Mouse (Mus musculus) regulatory T cell (primary cell): ENCODE results near the gene Adamts12.

Experiments used
- in situ Hi-C: fragments of 300-600 bp; cut with MboI, MseI; formaldehyde crosslinking; loops from one replicate; pipeline ENCODE4 v1.15.1; 2025; ENCODE audit warnings: high pct_unique_total_duplicates

Gene Adamts12

DNA sequence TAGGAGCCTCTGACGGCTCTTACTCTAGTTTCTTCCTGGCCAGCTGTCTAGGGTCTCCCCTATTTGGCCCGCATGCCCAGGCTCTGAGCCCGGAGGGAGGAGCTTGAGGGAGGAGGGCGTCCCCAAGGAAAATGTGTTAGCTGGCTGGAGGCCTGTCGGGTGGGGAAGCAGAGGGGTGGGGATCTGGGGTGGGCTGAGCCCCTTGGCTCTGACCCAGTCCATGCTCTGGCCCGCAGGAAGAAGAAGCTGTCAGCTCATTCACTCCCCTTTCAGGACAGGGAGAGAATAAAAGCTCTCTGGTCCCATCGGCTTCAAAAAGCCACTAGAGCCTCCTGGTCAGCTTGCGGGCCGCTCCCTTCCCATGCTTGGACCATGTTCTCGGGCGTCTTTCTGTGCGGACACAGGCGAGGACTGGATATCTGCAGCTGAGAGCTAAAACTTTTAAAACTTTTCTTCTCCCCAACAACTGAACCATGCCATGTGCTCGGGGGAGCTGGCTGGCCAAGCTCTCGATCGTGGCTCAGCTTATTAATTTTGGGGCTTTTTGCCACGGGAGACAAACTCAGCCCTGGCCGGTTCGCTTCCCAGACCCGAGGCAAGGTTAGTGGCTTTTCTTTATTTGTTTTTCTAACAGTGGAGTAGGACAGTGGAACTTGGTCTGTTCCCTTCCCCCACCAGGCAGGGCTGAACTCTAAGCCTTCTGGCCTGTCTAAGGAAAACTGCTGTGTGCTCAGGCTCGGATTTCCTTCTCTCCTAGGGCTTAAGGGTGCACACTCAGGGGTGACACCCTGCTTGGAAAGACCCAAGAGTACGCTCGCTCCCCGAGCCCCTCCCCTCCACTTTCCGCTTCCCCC lies at the start of gene Adamts12:
Gene Adamts12 (plus strand): TSS at position 233 of the 854 bp plus-strand sequence.
- in situ Hi-C loops, result no loop called here

DNA sequence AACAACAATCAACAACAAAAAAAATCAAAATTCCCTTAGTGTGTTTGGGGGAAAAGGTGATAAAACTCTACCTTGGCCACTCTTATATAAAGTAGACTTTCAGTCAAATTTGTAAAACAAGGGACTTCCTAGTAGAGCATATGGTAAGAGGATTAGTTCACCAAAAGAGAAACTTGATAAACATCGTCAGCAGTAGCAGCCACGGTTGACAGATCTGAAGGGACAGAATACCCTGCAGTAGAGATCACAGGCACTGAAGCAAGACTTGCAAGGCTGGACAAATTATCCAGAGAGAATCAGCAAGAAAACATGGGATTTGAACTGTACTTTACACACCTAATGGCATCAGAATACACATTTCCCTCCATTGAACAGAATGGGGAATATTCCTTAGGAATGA lies 49.7 kb upstream of the Adamts12 start:
- in situ Hi-C loops, result no loop called here

DNA sequence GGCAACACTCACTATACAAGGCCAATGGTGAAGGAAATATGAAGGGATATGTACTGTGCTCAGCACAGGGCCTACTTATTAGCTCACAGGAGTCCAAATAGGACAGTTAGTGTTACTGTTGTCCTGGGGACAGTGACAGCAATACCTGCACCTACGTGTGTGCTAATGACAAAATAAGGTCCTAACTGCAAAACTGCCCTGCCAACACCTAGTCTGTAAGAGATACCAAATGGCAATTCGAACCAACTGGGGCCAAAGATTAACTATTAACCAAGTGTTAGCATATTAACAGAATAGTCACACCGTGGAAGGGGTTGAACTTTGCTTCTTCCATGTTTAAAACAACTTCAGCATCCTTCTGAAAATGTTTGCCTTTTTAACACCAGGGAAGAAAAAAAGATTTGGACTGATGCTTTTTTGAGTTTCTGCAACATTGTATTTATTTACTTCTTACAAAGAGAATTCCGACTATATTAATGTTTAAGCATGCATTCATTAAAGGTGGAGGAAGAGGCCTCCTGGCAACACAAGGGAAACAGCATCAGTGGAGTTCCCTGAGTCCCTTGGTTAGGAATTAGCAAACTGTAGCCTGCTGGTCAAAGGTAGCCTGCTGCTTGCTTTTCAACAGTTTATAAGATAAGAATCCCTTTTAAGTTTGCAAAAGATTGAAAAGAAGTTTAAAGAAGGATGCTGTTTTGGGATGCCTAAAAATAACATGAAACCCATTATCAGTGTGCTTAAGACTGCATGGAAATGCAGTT lies 37.6 kb upstream of the Adamts12 start:
- in situ Hi-C loops, result no loop called here

DNA sequence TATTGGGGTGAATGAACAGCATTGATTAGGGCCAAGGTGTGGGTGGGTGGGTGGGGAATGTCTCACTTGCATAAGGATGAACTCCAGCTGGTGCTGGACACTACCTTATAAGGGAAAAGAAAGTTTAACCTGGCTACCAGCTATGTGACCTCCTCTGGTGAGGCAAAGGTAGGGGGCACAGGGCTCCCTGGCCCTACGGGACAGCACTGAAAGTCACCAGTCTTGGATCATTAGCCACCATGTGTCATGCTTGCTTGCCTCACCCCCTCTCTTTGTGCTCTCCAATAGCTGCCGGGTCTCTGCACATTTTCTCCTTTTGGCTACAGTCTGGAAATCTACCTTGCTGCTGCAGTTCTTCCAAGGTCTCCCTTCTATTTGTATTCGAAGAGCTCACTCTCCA lies 34.4 kb upstream of the Adamts12 start:
- in situ Hi-C loops, result no loop called here

DNA sequence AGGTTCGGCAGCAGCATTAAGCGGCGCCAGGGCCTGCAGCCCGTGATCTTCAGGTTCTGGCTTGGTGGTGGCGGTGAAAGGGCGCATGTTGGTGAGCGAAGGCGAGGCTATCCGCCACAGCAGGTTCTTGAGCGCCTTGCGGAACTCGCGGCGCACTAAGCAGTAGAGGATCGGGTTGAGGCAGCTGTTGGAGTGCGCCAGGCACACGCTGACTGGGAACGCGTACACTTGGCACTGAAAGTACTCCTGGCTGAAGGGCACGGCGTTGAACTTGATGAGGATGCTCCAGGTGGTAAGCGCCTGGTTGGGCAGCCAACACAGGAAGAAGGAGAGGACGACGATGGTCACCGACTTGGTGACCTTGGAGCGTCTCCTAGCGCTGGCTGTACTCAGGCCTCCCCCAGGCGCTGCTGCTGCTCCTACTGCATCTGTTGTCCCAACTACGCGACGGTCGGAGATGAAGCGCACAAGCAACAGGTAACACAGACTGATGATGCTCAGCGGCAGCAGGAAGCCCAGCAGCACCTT lies 28.6 kb upstream of the Adamts12 start:
- in situ Hi-C loops, result loop anchor here (5.0 kb wide), 2 partner anchors 286 to 331 kb away; no protein-coding TSS in a partner anchor

DNA sequence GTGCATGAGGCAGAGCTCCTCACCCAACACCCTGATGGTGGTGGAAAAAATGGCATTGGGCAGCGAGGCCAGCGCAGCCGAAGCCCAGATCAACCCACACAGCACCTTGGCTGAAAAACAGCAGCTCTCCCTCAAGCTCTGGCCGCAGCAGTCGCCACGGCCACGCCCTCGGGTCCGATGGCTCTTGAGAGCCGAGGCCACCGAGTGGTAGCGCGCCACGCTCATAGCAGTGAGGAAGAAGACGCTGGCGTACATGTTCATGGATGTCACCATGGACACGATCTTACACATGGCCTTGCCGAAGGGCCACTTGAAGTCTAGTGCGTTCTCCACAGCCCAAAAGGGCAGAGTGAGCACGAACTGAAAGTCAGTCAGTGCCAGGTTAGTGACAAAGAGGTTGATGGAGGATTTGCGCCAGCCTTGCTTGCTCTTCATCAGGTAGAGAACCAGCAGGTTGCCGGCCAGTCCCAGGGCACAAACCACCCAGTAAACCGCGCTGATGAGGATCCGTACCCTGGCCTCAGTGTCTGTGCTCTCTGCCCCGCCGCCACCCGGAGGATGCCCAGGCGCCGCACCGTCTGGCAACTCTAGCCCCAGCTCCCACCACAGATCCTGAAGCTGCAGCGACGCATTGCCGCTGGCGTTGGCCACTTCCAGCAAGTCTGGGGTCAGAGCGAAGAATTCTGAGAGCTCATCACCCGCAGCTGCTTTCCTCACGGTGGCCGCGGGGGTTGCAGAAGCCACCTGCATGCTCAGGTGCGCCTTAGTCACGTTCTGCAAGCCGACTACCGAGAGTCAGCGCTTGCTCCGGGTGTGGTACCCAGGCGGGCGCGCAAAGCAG lies 27.8 kb upstream of the Adamts12 start:
- in situ Hi-C loops, result loop anchor here (5.0 kb wide), 2 partner anchors 286 to 331 kb away; no protein-coding TSS in a partner anchor

DNA sequence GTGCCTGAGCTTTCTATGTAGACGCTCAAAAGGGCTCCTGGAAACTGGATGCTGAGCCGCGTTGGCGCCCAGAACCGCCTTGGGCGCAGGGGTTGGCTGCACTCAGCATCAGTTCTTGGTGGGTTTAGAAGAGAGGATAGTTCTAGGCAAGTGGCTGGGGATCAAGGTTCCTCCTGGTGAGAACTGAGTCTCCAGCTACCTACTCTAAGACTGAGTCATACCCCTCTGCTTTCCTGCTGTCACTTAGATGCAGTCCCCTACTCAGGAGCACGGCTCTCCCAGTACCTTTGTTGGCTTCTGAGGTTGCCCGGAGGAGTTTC lies 27.3 kb upstream of the Adamts12 start:
- in situ Hi-C loops, result loop anchor here (5.0 kb wide), 2 partner anchors 285 to 330 kb away; no protein-coding TSS in a partner anchor

DNA sequence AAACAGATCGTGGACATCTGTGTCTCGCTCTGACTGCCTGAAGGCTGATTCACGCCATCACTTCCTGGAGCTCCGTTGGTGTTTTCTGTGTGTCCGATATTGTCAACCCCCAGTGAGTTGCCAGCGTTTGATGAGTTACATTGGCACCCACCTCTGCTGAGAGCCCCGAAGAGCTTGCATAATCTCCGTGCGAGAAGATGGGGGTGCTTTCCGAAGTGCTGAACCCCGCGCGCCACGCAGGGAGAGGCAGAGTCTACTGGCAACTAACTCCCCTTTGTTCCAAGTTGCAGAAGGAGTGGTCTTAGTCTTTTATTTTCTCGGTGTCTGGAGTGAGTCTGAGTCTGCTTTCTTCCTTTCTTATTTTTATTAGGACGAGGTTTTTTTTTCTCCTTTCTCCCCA lies 26.9 kb upstream of the Adamts12 start, which contains the start of gene Rxfp3:
Gene Rxfp3 (minus strand): TSS at position 281 of the 400 bp plus-strand sequence.
- in situ Hi-C loops, result loop anchor here (5.0 kb wide), 2 partner anchors 285 to 330 kb away; no protein-coding TSS in a partner anchor

DNA sequence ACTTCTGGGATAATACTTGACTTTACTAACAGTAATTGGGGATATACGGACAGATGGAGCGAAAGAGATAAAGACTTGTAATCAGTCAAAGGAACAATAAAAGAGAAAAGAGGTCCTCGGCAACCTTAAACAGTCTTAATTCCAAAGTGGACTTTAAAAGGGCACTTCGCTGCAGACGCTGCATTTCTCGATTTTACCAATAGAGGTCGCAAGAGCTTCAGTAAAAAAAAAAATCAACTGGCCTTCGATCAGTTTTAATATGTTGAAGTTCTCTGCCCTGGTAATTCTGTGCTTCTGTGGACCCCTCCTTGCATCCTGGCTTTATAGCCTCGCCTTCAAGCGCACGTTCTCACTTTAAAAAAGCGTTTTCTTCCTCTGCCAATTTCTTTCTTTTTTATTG lies 26.1 kb upstream of the Adamts12 start:
- in situ Hi-C loops, result loop anchor here (5.0 kb wide), 2 partner anchors 284 to 329 kb away; no protein-coding TSS in a partner anchor

DNA sequence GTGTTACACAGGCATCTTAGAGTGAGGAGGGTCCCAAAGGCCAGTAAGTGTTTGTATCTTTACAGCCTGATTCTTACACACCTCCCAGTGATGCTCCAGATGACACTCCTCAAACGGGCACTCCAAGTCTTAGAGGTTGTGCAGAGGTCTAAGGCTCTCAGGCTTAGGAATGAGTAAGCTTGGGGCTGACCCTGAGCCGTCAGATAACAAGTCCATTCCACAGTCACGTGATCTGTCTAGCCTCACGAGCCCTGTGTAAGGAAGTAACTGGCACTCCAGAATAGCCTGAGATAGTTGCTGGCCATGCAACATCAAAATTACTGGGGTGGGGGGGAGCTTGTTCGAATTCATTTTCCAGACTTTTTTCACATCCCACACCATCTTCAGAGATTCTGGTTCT lies 24.5 kb upstream of the Adamts12 start:
- in situ Hi-C loops, result no loop called here

DNA sequence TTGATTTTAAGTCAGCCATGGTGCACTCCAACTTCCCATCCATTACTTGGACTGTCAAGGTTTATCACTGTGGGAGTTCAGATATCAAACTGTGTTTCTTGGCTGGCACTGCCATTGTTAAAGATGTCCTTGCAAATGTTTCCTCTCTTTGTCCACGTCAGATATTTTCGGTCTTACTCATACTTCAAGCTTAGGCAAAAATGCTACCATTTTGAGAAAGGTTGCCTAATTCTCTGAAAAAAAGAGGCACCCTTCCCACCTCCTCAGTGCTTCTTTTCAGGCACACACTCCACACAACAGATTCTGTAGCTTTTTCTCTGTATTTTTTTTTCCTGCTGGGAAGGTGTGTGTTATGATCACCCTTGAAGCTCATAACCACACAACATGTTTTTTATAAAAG lies 23.4 kb upstream of the Adamts12 start:
- in situ Hi-C loops, result no loop called here

DNA sequence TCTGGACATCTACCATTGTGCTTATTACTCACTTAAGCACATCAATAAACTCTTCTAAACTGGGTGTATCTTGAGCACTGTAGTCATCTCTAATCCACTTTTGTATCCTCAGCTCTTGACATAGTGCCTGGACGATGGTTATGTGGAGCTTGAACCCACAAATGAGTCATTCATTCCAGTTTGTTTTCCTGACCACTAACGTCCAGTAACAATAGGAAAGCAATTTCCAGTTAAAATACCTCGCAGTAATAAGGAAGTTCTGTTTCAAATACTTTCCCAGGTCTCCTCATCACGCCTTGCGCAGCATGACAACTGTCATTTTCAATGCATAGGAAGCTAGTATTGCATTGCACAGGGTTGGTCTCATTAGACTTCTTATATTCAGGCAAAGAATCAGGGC lies 21.8 kb upstream of the Adamts12 start:
- in situ Hi-C loops, result no loop called here

DNA sequence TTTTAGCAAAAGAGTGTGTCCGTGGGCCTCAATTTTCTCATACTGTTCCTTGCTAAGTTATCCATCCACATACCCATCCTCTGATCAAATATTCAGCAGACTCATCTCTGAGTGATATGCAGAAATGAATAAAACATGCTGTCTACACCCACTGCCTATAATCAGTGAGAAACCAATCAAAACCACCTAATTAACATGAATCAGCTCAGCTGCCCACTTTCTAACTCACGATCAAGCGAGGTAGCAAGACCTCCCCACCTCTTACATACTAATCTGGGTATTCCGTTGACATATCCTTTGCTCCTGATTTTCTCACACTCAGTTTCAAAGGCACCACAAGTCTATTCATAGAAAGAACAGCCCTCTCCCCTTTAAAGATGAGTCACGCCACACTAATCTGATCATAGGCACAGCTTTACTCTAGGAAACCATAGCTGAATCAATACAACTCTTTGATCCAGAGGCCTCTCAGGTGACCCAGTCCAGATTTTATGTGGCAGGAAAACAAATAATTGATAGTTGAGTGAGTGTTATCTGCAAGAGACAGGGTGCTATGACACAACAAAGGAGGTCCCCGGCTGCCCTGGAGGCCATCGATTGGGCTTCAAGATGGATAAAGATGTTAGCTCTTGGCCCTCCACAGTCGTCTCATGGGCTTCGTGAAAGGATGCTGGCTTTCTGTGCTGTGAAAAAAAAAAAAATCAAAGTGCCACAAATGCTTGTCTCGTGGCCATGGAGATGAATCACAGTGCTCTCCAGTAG lies 10.7 kb upstream of the Adamts12 start:
- in situ Hi-C loops, result no loop called here

DNA sequence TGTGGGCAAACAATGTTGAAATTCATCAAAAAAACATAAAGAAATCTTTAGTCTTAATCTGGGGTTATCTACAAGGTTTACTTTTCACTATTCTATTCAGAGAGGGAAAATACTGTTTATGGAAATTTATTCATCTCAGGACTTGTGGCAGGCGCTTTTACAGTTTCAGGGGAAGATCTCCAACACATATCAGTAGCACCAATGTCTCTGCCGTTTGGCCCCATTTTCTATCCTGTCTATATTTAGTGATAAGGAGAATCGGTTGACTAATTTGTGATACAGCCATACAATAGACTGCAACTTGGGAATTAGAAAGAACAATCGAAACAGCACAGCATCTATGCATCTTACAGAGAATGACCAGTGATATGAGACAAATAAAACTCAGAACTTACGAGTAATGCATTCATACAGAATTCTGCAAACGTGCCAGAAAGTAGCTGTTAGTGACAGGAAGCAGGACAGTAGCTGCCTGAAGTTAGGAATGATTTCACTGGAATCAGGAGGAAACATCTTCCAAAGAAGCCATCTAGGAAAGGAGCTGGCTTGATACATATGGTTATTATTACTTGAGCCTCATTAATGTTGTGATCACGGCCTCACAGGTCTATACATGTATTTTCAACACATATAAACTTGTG lies 10.0 kb upstream of the Adamts12 start:
- in situ Hi-C loops, result no loop called here

DNA sequence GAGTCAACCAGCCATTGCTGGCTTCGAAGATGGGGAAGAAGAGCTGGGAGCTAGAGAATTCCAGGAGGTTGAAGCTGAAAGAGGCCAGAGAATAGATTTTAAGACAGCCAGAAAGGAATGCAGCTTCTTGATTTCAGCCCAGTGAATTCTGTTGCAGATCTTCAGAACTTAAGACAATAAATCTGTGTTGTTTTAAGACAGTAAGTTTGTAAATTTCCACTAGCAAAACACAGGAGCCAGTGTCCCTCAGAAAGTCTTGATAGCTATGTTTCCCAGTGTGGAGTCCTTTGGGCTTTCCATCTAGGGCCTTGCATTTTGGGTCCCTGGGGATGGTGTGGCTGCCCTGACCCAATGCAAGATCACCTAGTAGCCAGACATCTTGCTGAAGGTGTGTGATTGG lies 1.7 kb upstream of the Adamts12 start:
- in situ Hi-C loops, result no loop called here

DNA sequence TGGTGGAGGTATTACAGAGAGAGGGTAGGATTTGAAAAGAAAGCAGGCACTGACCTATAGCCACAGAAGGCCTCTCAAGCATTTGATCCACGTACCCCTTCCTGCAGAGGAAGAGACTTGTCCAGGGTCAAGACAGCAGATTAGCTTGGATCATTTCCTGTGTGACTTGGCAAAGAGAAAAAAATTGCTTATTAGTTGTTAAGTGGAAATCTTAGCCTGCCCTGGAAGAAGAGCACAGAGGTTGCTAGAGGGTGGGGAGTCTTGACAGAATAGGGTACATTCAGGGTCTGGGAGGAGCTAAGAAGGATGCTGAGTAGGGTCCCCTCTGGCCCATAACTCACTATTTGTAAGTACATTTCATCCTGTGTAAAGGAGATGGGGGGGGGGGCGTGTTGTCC lies 431 bp upstream of the Adamts12 start:
- in situ Hi-C loops, result no loop called here

DNA sequence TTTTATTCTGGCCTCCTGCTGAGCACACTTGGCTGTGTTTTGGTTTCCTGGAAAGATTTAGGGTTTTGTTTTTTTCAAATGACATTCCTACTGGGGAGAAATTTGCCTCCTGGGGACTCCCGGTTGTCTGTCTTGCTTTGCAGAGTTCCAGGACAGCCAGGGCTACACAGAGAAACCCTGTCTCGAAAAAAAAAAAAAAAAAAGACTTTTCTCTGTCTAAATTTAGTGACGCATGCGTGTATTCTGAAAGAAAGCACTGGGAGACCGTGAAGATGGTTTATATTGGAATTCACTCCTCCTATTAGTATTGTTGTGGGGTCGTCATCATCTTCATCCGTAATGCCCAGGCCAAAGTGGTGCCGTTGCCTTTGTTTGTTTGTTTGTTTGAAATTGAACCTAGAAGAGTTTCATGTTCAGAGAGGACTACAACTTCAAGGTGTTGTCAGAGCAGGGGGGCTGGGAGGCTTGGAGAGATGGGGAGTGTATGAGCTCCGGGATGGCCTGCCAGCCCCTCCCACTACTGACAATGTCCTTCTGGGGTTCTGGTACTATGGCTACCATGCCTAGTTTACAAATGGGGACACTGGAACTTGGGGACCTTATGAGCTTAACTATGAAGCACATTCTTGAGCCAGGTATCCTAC lies 1.1 kb downstream of the Adamts12 start:
- in situ Hi-C loops, result no loop called here

DNA sequence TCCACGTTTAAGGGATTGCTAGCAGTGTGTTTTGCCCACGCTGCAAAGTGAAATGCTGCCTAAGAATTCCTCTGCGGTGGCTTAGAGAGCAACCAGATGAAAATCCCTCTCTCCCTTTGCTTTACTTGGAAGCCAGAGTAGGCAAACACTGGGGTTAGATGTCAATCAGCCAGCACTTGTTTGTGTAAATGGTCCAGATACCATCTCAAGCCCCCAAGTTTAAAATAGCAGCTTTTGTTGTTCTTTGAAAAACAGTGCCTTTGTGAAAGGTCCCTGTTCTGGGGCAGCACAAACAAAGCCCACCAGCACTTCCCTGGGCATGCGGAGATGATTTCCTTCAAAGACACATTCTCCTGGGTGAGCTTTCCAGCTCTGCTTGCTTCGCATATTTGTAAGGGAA lies 1.7 kb downstream of the Adamts12 start:
- in situ Hi-C loops, result no loop called here

DNA sequence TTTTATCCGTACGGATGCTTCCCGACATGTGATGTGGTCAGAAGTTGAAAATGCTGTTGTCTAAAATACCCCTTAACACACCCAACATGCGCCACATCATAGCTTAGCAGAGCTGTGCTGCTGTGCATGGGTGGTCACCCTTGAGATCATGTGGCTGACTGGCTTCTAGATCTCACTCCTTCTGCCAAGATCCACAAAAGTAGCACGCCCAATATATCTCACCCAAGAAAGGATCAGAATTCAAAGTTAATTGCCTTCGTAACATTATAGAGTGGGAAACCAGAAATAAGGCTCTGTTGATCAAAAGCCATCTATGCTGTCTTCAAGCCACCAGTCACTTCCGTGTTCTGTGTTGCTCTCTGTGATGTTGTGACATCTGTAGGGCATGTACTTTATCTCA lies 3.3 kb downstream of the Adamts12 start:
- in situ Hi-C loops, result no loop called here
